Mouse (Mus musculus) intestine, postnatal 0 days (tissue): Measurements from ENCODE around the gene Tnp1. TPM values are rescaled to one million over a fixed set of nuclear protein-coding genes. Genes with fewer than 3 reads are reported as not detected.

Experiments
- ATAC-seq: fragments of 200-750 bp; cut with Nextera tagmentation; 2 replicates; pipeline ENCODE4 v1.8.0; 2017; ENCODE audit warnings: mild to moderate bottlenecking, moderate TSS enrichment, moderate library complexity
- H3K27ac ChIP-seq: fragments of 300-500 bp; sonication (generic); 2 replicates; pipeline ENCODE4 v1.5.1; 2014; ENCODE audit warnings: mild to moderate bottlenecking, low read depth, low read length, moderate library complexity
- H3K27me3 ChIP-seq: fragments of 300-500 bp; sonication (generic); replicated peaks from 2 replicates; pipeline ENCODE4 v1.6.1; 2014; ENCODE audit warnings: low read length, mixed read lengths; ENCODE audit not compliant: control insufficient read depth, insufficient read depth
- H3K36me3 ChIP-seq: fragments of 300-500 bp; sonication (generic); 2 replicates; pipeline ENCODE4 v1.6.1; 2014; ENCODE audit warnings: mild to moderate bottlenecking, moderate library complexity; ENCODE audit not compliant: control insufficient read depth, insufficient read depth
- H3K4me1 ChIP-seq: fragments of 300-500 bp; sonication (generic); replicated peaks from 2 replicates; pipeline ENCODE4 v1.6.1; 2014; ENCODE audit warnings: antibody characterized with exemption, low read length, mixed read lengths; ENCODE audit not compliant: control insufficient read depth, insufficient read depth
- H3K4me2 ChIP-seq: fragments of 300-500 bp; sonication (generic); replicated peaks from 2 replicates; pipeline ENCODE4 v1.6.1; 2014; ENCODE audit warnings: low read depth, mild to moderate bottlenecking, moderate library complexity
- H3K4me3 ChIP-seq: fragments of 300-500 bp; sonication (generic); 2 replicates; pipeline ENCODE4 v1.5.1; 2014; ENCODE audit warnings: low read depth, low read length
- H3K9ac ChIP-seq: fragments of 300-500 bp; sonication (generic); 2 replicates; pipeline ENCODE4 v1.6.1; 2014; ENCODE audit warnings: mild to moderate bottlenecking, low read depth, low read length
- H3K9me3 ChIP-seq: fragments of 300-500 bp; sonication (generic); 2 replicates; pipeline ENCODE4 v1.6.1; 2016; ENCODE audit warnings: mixed run types; ENCODE audit not compliant: control insufficient read depth
- CTCF ChIP-seq: sonication (generic); IDR thresholded peaks from 2 replicates; pipeline ENCODE4 v1.5.1; 2016; ENCODE audit warnings: low read depth, mild to moderate bottlenecking, control low read depth, antibody characterized with exemption, moderate library complexity
- WGBS: fragments of 180-500 bp; shearing (Covaris S2); extraction: QIAGEN DNeasy Blood & Tissue Kit; methylation state at CpG from one replicate; pipeline ENCODE4 v1.1.7; 2014; 5-methylcytosine and 5-hydroxymethylcytosine counted together
- polyA plus RNA-seq: library from polyadenylated mRNA; unstranded; fragments of >200 nt; fragmentation: Nextera tagmentation; extraction: Ambion mirVana; gene quantifications from 2 replicates; pipeline ENCODE4 v1.2.1, GENCODE M21; 2015

Tnp1 gene
- polyA plus RNA-seq, 1 experiment from 2014 or later, result not detected

GRCm38 (mm10) chr1:72974226-72974625 lies 41.5 kb downstream of the Tnp1 start:
- Histone ChIP-seq H3K4me3 (no peak overlapping the region), H3K27ac (no peak overlapping the region), H3K4me1 (no peaks in the 10 kb centered on the region), H3K27me3 (no peaks in the 10 kb centered on the region), H3K9ac (no peak overlapping the region), H3K9me3 (no peaks in the 10 kb centered on the region), H3K36me3 (no peaks in the 10 kb centered on the region), H3K4me2 (no peak overlapping the region)
- no peak for ATAC-seq
- no peak for TF ChIP-seq CTCF

GRCm38 (mm10) chr1:72970461-72970860 lies 45.2 kb downstream of the Tnp1 start:
- no peaks in the 10 kb centered on the region for H3K27me3 ChIP-seq
- WGBS, result 71% methylated on average over 9 of the region's 9 CpGs
- no peak overlapping the region for H3K27ac ChIP-seq
- TF ChIP-seq CTCF, result no peak
- no peak overlapping the region for H3K9ac ChIP-seq
- no peak overlapping the region for H3K4me2 ChIP-seq
- H3K36me3 ChIP-seq, result no peaks in the 10 kb centered on the region
- no peak overlapping the region for H3K4me3 ChIP-seq
- ATAC-seq, result no peak
- H3K4me1 ChIP-seq, result no peaks in the 10 kb centered on the region
- no peaks in the 10 kb centered on the region for H3K9me3 ChIP-seq

- Histone ChIP-seq H3K4me1 (no peaks in the 10 kb centered on the region), H3K9me3 (no peaks in the 10 kb centered on the region), H3K36me3 (no peaks in the 10 kb centered on the region), H3K27ac (no peak overlapping the region), H3K4me2 (no peak overlapping the region), H3K9ac (no peak overlapping the region), H3K4me3 (no peak overlapping the region), H3K27me3 (no peaks in the 10 kb centered on the region)
- 31% methylated on average over 10 of the region's 10 CpGs for WGBS
- TF ChIP-seq CTCF, result no peak
- ATAC-seq, result no peak
Measured at GRCm38 (mm10) chr1:72969113-72969812, 46.4 kb downstream of the Tnp1 start.

- TF ChIP-seq CTCF, result no peak
- no peak overlapping the region for H3K27ac ChIP-seq
- no peak overlapping the region for H3K4me3 ChIP-seq
- no peak for ATAC-seq
- no peaks in the 10 kb centered on the region for H3K9me3 ChIP-seq
- H3K4me1 ChIP-seq, result no peaks in the 10 kb centered on the region
- H3K4me2 ChIP-seq, result no peak overlapping the region
- H3K36me3 ChIP-seq, result no peaks in the 10 kb centered on the region
- WGBS, result 90% methylated on average over 4 of the region's 4 CpGs
- H3K27me3 ChIP-seq, result no peaks in the 10 kb centered on the region
- no peak overlapping the region for H3K9ac ChIP-seq
Measured at GRCm38 (mm10) chr1:72966423-72966822, 49.3 kb downstream of the Tnp1 start.

Other genes starting within 250 kb of the Tnp1 start
- gene Igfbp2, start 191.4 kb downstream of the Tnp1 start, polyA plus RNA-seq, result 75.6 and 94.0 TPM in 2 replicates
- gene Igfbp5, start 141.0 kb downstream of the Tnp1 start, polyA plus RNA-seq, result 14.3 and 14.6 TPM in 2 replicates